Mouse (Mus musculus) embryonic fibroblast, embryonic 13.5 days (primary cell): ENCODE measurements around the gene Apold1. TPM values are rescaled to one million over a fixed set of nuclear protein-coding genes. Genes with fewer than 3 reads are reported as not detected.
A peak's percentile ranks its signal among the peaks of the same experiment; 100 is the strongest.

Experiments
- H3K27ac ChIP-seq: 2 replicates; pipeline ENCODE4 v1.5.1; 2012; ENCODE audit warnings: low read length, control low read depth, inconsistent platforms; ENCODE audit not compliant: insufficient read depth
- H3K4me1 ChIP-seq: 2 replicates; pipeline ENCODE4 v1.6.1; 2011; ENCODE audit warnings: low read length; ENCODE audit not compliant: control insufficient read depth, insufficient read depth
- H3K4me3 ChIP-seq: 2 replicates; pipeline ENCODE4 v1.5.1; 2011; ENCODE audit warnings: mild to moderate bottlenecking, control low read depth, low read length; ENCODE audit not compliant: insufficient read depth
- CTCF ChIP-seq: IDR thresholded peaks from 2 replicates; pipeline ENCODE4 v1.5.1; 2011; ENCODE audit warnings: mild to moderate bottlenecking, control low read depth, low read length, moderate library complexity, borderline replicate concordance; ENCODE audit not compliant: insufficient read depth
- POLR2A ChIP-seq: IDR thresholded peaks from 2 replicates; pipeline ENCODE4 v1.6.1; 2011; ENCODE audit warnings: low read depth, mild to moderate bottlenecking, control low read depth, low read length, moderate library complexity
- polyA plus RNA-seq: library from polyadenylated mRNA; stranded (reverse); fragments of >200 nt; gene quantifications from 2 replicates; pipeline ENCODE4 v1.2.4, GENCODE M21; 2011; ENCODE audit warnings: low read depth; ENCODE audit not compliant: missing spikeins, insufficient read length

Apold1 gene
- polyA plus RNA-seq, result 0.32 and 0.47 TPM in 2 replicates

DNA sequence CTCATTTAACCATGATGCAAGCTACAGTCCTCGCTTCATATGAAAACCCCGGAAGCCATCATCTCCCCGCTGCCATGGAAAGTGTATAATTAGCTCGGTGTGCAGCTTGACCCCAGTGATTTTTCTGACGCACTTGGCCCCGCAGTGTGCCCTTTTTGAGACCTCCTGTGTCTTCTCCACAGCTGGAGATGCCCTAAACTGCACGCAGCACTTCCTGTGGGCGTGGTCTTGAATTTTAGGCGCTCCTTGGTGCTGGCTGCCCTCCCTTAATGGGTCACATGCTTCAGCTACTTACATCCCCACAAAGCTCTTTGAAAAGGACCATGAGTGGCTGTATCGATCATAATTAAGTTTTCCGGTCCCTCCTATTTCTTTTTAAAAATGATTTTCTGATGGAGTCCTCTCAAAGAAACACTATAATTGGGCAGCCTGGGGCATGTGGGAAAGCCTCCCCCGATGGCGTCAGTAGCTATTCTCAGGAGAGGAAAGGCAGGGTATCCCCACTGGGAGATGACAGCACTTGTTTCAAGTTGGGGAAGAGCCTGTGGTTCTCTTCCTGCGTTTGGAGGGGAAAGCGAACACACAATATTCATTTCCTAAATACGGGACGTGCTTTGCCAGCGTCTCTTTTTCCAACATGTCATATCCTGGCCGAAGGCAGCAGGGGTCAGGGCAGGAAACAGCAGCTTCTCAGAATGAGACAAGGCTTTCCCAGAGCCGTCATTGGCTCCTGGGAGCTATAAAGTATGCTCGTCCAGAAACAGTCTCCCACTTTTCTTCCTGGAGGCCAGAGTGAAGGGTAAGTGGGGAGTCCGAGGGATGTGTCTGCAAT is at the start of gene Apold1:
Gene Apold1 (plus strand): TSS at position 488 of the 832 bp plus-strand sequence.
- Histone ChIP-seq H3K27ac (no peak within 1 kb of the TSS), H3K4me3 (no peak within 1 kb of the TSS), H3K4me1 (no peaks in the 10 kb centered on the region)
- TF ChIP-seq CTCF, result no peak
- no peak for TF ChIP-seq POLR2A

DNA sequence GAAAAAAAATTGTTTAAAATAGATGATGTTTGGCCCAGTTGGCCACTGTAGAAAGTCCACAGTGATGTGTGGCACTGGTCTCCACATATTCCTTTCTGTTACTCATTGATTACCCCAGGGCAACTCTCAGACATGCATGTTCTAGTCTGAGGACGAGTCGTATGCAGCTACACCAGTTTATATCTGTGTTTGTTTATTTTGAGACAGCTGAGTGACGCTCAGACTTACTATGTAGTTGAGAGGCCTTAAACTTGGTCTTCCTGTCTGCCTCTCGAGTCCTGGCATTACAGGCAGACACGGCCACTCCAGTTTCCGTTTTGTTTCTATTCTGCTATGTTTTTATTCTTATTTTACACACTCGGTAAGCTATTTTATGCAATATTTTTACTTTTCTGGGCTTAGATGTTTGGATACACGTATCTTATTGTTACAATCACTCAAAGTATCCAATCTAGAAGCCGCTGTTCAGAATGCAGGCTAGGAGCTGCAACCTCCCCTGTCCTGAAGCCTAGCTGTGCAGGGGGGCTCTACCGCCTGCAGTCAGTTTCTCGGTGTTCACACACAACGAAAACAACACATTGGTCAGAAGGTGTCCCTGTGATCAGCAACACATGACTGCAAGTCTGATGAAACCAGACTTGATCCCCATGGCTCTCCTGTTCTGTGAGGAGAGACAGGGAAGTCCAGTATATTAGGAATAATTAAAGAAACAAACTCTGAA is 48.9 kb upstream of the Apold1 start:
- Histone ChIP-seq H3K27ac (no peak overlapping the region), H3K4me3 (no peak overlapping the region)
- no peak for TF ChIP-seq CTCF

DNA sequence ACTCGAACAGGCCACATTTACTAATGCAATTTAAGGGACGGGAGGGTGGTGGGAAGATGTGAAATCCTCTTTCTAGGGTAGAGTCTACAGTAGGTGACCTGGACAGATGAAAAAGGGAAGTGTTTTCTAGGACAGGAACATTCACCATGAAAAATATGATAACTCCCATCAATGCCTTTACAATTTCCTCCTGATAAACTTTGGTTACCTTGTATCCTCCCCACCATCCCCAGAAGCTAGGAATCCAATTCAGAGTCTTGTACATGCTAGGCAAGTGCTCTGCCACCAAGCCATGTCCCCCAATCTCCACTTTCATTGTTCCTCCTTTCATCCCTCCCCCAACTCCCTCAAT is 48.3 kb upstream of the Apold1 start:
- Histone ChIP-seq H3K4me3 (no peak overlapping the region), H3K4me1 (peaks cover 5% of the 10 kb centered on the region; the same call in 1 of the 2 replicates), H3K27ac (no peak overlapping the region)
- TF ChIP-seq CTCF (no peak), POLR2A (no peak)

More for the DNA sequence above, 48.9 kb upstream of the Apold1 start:
- peaks cover 5% of the 10 kb centered on the region; the same call in 1 of the 2 replicates for H3K4me1 ChIP-seq

DNA sequence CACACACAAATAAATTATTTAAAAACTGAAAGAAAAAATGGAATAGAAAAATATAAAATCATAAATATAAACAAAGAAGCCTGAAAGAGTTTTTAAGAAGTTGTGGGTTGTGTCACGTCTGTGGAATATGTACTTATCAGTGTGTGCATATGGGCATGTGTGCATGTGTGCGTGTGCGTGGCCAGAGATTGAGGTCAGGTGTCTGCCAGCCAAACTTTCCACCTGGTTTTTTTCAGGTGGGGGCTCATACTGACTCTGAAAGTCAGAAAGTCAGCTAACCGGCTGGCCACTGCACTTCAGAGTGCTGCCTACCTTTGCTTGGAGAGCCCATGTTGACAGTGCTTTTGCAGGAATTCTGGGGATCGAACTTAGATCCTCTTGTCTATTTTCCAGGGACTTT is 47.2 kb upstream of the Apold1 start:
- TF ChIP-seq CTCF (no peak), POLR2A (no peak)

DNA sequence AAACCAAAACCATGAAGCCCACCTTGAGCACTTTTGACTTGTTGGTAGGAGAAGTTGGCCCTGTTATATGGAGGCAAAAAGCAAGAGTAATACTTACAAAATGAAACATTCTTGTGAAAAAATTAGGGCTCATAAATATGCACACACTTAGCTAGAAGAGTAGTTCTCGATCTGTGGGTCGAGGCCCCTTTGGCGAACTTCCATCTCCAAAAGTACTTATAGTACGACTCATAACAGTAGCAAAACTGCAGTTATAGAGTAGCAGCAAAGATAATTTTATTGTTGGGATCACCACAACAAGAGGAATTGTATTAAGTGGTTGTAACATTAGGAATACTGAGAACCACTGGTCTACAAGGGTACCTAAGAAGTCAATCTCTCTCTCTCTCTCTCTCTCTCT is 41.7 kb upstream of the Apold1 start:
- Histone ChIP-seq H3K27ac (no peak overlapping the region), H3K4me3 (no peak overlapping the region), H3K4me1 (peaks cover 12% of the 10 kb centered on the region)
- TF ChIP-seq CTCF, result no peak
- no peak for TF ChIP-seq POLR2A

More for the DNA sequence above, 47.2 kb upstream of the Apold1 start:
- H3K4me3 ChIP-seq, result no peak overlapping the region
- H3K27ac ChIP-seq, result no peak overlapping the region
- H3K4me1 ChIP-seq, result peaks cover 5% of the 10 kb centered on the region; the same call in 1 of the 2 replicates

DNA sequence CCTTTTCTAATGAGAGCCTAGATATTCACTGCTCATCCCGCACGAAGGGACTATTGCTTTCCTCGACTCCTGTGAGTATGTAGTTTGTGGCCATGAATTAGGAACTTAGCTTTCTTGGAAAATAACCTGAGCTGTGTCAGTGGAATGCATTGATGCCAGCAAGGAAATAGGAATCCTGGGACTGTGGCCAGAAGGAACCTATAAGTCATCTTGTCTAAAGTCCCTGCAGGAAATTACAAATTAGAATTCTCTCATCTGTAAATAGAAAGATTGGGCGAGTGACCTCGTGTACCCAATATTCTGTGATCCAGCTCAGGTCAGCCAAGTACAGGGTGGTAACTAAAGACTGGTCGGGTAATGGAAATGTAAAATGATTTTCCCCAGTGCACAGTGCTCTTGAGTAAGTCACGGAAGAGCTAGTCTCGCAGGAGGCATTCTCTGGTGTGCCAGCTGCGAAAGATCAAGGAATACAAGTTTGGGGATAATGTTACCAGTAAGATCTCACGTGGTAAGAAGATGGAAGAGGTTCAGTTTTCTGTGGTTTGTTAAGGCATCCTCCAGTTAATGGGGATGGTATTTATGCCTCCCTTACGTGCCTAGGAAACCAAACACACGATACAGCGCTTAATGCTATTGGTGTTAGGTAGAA is 37.6 kb upstream of the Apold1 start:
- Histone ChIP-seq H3K4me1 (peaks cover 18% of the 10 kb centered on the region), H3K27ac (peak overlapping the region; percentile 58), H3K4me3 (no peak overlapping the region)
- TF ChIP-seq POLR2A (no peak), CTCF (no peak)

DNA sequence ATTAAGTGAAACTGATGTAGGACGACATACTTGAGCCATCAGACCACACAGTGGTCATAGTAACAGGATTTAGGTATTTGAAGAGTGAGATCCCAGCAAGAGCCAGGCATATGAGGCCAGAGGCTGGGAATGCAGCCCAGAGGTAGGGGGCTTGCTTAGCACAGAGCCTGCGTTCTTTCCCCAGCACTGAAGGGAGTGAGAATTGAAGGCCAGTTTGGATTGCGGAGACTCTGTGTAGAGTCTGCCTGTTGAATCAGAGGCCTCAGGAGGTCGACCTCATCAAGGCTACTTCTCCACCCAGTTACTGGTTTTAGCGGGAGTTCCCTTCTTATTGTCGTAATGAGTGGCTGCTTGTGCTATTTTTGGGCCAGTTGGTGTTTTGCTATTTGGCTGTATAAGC is 35.5 kb upstream of the Apold1 start:
- Histone ChIP-seq H3K4me3 (no peak overlapping the region), H3K4me1 (peaks cover 18% of the 10 kb centered on the region), H3K27ac (peak overlapping the region; percentile 28)
- TF ChIP-seq CTCF (no peak), POLR2A (no peak)

DNA sequence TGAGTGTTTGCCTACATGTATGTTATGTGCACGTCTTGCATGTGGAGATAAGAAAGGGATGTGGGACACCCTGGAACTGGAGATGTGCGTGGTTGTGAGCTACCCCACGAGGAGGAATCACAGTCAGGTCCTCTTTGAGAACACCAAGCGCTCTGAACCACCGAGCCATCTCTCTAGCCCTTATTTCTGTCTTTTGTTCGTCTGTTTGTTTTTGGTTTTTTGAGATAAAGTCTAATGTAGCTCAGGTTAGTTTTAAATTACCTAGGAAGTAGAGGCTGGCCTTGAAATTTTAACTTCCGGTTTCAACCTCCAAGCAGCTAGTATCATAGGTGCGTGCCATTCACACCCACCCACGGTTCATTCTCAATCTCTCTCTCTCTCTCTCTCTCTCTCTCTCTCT is 34.7 kb upstream of the Apold1 start:
- Histone ChIP-seq H3K4me1 (peaks cover 18% of the 10 kb centered on the region), H3K27ac (no peak overlapping the region), H3K4me3 (no peak overlapping the region)
- TF ChIP-seq CTCF (no peak), POLR2A (no peak)

DNA sequence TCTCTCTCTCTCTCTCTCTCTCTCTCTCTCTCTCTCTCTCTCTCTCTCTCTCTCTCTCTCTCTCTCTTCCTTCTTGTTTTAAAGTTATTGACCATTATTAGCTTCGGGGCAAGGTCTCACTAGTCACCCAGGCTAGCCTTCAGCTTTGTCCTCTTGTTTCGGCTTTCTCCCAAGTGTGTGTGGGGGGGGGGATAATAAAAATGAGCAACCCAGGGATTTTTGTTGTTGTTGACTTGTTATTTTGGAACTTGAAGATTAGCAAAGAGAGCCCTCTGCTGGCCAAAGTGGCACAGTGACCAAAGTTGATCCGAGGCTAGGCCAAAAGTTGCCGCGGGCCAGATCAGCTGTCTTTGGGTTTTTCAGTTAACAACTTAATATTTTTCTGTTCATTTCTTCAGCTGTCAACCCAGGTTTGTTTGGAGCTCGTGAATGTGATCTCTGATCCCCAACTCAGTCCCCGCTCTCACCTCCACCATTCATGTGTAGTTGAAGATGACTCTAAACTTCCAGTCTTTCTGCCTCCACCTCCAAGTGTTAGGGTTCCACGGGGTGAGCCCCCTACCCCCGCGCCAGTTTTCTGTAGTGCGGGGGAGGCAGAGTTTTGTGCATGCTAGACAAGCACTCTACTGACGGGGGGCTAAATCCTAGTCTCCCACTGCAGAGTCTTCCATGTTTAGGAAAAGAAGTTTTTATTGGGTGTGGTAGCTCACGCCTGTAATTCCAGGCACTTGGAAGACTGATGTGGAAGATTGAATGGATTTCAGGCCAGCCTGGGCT is 34.0 kb upstream of the Apold1 start:
- no peak for TF ChIP-seq POLR2A
- TF ChIP-seq CTCF, result 0 out of 2 replicates have a peak, but pooled peaks have one; percentile 12
- Histone ChIP-seq H3K4me3 (no peak overlapping the region), H3K27ac (no peak overlapping the region), H3K4me1 (peaks cover 18% of the 10 kb centered on the region)
